ENCODE assay signal across 11 mouse cellular contexts in the genomic region with DNA sequence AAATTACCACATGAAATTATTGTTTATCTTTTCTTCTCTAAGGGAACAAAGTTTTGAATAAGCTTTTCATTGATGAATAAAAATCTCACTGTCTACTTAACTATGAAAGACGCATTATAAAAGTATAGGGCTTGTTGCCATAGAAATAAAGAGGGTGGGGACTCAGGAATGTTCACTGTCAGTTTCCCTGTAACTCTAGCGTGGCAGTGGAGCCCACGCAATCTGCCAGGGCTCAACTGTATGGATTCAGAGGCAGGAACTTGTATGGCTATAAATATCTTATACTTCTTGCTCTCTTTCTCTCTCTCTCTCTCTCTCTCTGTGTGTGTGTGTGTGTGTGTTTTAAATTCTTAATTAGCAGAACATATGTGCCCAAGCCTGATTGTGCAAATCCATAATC.
"Had no signal": no experiment of that assay in that cellular context is flagged by ENCODE, and none has a peak within 500 bp of the region (broad histone marks: within the 10 kb centered on the region; RNA-seq: fewer than 3 reads in every experiment).

No protein-coding gene starts in this region.

- H3K4me3 ChIP-seq: liver, embryonic 13.5 days; midbrain, embryonic 13.5 days had no signal

- H3K27ac ChIP-seq: kidney, postnatal 0 days; liver, embryonic 13.5 days; midbrain, embryonic 13.5 days; stomach, postnatal 0 days had no signal

- H3K4me1 ChIP-seq: liver, embryonic 13.5 days; midbrain, embryonic 13.5 days had no signal

- ATAC-seq: liver, postnatal 0 days; midbrain, embryonic 13.5 days had no signal

- DNase-seq: kidney, adult 9 months; kidney, postnatal 36 days; layer of hippocampus, adult 9-11 months; layer of hippocampus, postnatal 36 days; liver, embryonic 13.5 days; liver, postnatal 0 days; right cerebral cortex, adult 18-20 months; thymus, postnatal 4 days had no signal

- H3K4me2 ChIP-seq: liver, embryonic 13.5 days; midbrain, embryonic 13.5 days had no signal

- H3K27me3 ChIP-seq: midbrain, embryonic 13.5 days had no signal

- H3K36me3 ChIP-seq: liver, embryonic 13.5 days; midbrain, embryonic 13.5 days had no signal

- H3K9ac ChIP-seq: liver, embryonic 13.5 days; liver, postnatal 0 days; midbrain, embryonic 13.5 days had no signal

- H3K9me3 ChIP-seq: liver, embryonic 13.5 days; midbrain, embryonic 13.5 days had no signal
